Mouse (Mus musculus): ENCODE data around the gene Trank1.

DNA sequence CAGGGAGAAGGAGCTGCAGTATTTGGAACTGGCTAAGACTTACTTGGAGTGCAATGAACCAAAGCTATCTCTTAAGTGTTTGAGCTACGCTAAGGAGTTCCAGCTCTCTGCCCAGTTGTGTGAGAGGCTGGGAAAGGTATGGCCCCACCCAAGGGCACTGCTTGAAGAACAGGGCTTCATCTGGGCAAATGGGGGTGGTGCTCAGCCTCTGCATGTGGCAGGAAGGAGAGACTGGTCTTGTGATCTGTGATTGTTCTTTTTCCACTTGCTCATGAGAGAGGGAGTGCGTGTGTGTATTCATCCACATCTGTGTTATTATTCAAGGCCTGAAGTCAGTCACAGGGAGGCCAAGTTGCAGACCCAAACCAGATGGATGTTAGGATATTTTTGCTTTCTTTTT is 75.0 kb downstream of the Trank1 start:
- TF ChIP-seq CTCF (IDR thresholded peaks at IDR 0.05; ENCODE audit: borderline replicate concordance, extremely low read depth, insufficient read depth, insufficient read length) (no peak), POLR2A (IDR thresholded peaks at IDR 0.05; ENCODE audit: borderline replicate concordance, extremely low read depth, insufficient read depth, insufficient read length, poor library complexity, severe bottlenecking) (no peak)
